Mouse (Mus musculus): ENCODE data around the gene Gm156.

- no peak for TF ChIP-seq POLR2A (IDR thresholded peaks at IDR 0.05; ENCODE audit: insufficient read length, low read depth)
- no peak for TF ChIP-seq SRF (IDR thresholded peaks at IDR 0.05; ENCODE audit: control insufficient read depth, insufficient read length, low read depth)
- no peak for TF ChIP-seq E2F4 (IDR thresholded peaks at IDR 0.05; ENCODE audit: insufficient read depth)
- no peak for TF ChIP-seq MYOG (IDR thresholded peaks at IDR 0.05; ENCODE audit: control insufficient read depth in 1 of 3, insufficient read depth in 1 of 3, insufficient read length in 2 of 3, low read depth in 2 of 3)
- no peak for TF ChIP-seq MAX (IDR thresholded peaks at IDR 0.05; ENCODE audit: low read depth)
Observed at GRCm38 (mm10) chr6:129746151-129746550, 37.9 kb downstream of the Gm156 start.
